Mouse (Mus musculus) testis, adult 2 months (tissue): ENCODE data around the gene Rbfox2.

Source experiments
- CTCF ChIP-seq: fragments of 200-500 bp; IDR thresholded peaks from 2 replicates; pipeline ENCODE4 v1.5.1; 2012; ENCODE audit warnings: low read depth, mild to moderate bottlenecking, inconsistent platforms, low read length, moderate library complexity; ENCODE audit not compliant: control insufficient read depth, insufficient read depth, insufficient replicate concordance
- POLR2A ChIP-seq: fragments of 200-500 bp; IDR thresholded peaks from 2 replicates; pipeline ENCODE4 v1.6.1; 2012; ENCODE audit warnings: low read depth, mild to moderate bottlenecking, inconsistent platforms, low read length, moderate library complexity; ENCODE audit not compliant: control insufficient read depth

DNA sequence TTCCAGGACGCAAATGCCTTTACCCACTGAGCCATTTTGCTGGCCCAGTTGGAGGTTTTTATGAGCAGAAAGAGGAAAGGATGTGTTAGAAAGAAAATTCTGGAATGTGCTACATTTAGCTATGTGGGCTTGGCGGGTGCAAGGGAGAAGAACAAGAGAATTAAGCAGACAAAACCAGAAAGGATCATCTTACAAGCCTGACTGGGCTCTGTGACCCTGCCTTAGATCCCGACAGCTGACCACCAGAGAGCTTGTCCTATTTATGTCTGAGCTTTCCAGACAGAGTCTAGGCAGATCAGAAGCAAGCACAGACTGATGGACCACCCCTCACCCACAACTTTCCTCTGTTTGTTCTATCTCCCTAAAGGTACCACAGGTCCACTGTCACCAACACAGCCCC, 275.5 kb downstream of the Rbfox2 start:
- no peak for TF ChIP-seq CTCF
- no peak for TF ChIP-seq POLR2A
